Mouse (Mus musculus) forebrain, embryonic 11.5 days (tissue): ENCODE measurements at regions not wholly inside any gene's neighbourhood (a gene's known extent, or its start where the extent isn't known, plus 50 kb on each side); places are given as distances from the start of the nearest gene placed in this dataset.

Experiments used
- ATAC-seq: fragments of 200-750 bp; cut with Nextera tagmentation; replicated peaks from 2 replicates; pipeline ENCODE4 v1.8.0; 2017; ENCODE audit warnings: moderate TSS enrichment; ENCODE audit not compliant: low FRiP score
- DNase-seq: peaks from one replicate; pipeline ENCODE4 v3.0.0-alpha.2; 2017; ENCODE audit warnings: low spot score
- H3K27ac ChIP-seq: fragments of 300-500 bp; sonication (generic); 2 replicates; pipeline ENCODE4 v1.5.1; 2014; ENCODE audit warnings: low read depth, low read length
- H3K27me3 ChIP-seq: fragments of 300-500 bp; sonication (generic); 2 replicates; pipeline ENCODE4 v1.6.1; 2014; ENCODE audit warnings: mild to moderate bottlenecking, low read length, mixed read lengths; ENCODE audit not compliant: control insufficient read depth, insufficient read depth
- H3K36me3 ChIP-seq: fragments of 300-500 bp; sonication (generic); 2 replicates; pipeline ENCODE4 v1.6.1; 2014; ENCODE audit warnings: mild to moderate bottlenecking, low read length, moderate library complexity, mixed read lengths; ENCODE audit not compliant: control insufficient read depth, insufficient read depth
- H3K4me1 ChIP-seq: fragments of 300-500 bp; sonication (generic); replicated peaks from 2 replicates; pipeline ENCODE4 v1.6.1; 2014; ENCODE audit warnings: low read length, mixed read lengths; ENCODE audit not compliant: control insufficient read depth, insufficient read depth
- H3K4me2 ChIP-seq: fragments of 300-500 bp; sonication (generic); 2 replicates; pipeline ENCODE4 v1.6.1; 2014; ENCODE audit warnings: low read depth, mild to moderate bottlenecking, low read length, moderate library complexity, mixed read lengths; ENCODE audit not compliant: severe bottlenecking
- H3K4me3 ChIP-seq: fragments of 300-500 bp; sonication (generic); 2 replicates; pipeline ENCODE4 v1.5.1; 2014; ENCODE audit warnings: low read depth, low read length
- H3K9ac ChIP-seq: fragments of 300-500 bp; sonication (generic); 2 replicates; pipeline ENCODE4 v1.6.1; 2014; ENCODE audit warnings: low read length
- H3K9me3 ChIP-seq: fragments of 300-500 bp; sonication (generic); 2 replicates; pipeline ENCODE4 v1.6.1; 2016; ENCODE audit warnings: low read length, mixed read lengths; ENCODE audit not compliant: control insufficient read depth
- WGBS: fragments of 180-500 bp; shearing (Covaris S2); extraction: QIAGEN DNeasy Blood & Tissue Kit; methylation state at CpG from one replicate; pipeline ENCODE4 v1.1.7; 2014; 5-methylcytosine and 5-hydroxymethylcytosine counted together

DNA sequence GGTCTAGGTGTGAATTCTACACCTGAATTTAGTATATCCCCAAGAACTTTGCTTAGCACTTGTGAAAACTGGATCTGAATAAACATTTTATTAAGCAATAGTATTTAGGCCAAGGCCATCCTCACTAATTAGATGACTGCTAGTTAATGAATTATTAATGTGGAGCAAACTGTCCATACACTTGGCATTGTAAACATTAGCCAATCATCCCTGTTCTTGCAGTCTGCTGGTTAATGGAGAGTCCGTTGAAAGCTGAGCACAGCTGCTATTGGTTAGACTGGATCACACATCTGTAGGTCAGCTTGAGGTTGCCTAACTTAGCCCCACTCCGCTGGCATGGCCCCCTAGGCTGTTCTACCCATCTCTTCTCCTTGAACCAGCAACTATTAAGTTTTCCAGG, 826.2 kb upstream of the 4930452B06Rik start:
- 72% methylated on average over 2 of the region's 2 CpGs for WGBS
- H3K36me3 ChIP-seq: no peaks in the 10 kb centered on the region
- no peak for ATAC-seq

GRCm38 (mm10) chr14:9488585-9488984, 822.5 kb upstream of the 4930452B06Rik start:
- no peak overlapping the region for H3K9ac ChIP-seq
- DNase-seq: no peak
- no peaks in the 10 kb centered on the region for H3K27me3 ChIP-seq
- H3K4me1 ChIP-seq: no peaks in the 10 kb centered on the region
- no peaks in the 10 kb centered on the region for H3K36me3 ChIP-seq
- H3K27ac ChIP-seq: no peak overlapping the region
- WGBS: 74% methylated on average over 1 of the region's 1 CpGs
- ATAC-seq: no peak
- H3K4me2 ChIP-seq: no peak overlapping the region
- H3K4me3 ChIP-seq: no peak overlapping the region
- no peaks in the 10 kb centered on the region for H3K9me3 ChIP-seq

More for the DNA sequence above, 826.2 kb upstream of the 4930452B06Rik start:
- H3K4me2 ChIP-seq: no peak overlapping the region
- H3K27ac ChIP-seq: no peak overlapping the region
- no peaks in the 10 kb centered on the region for H3K9me3 ChIP-seq
- H3K4me3 ChIP-seq: no peak overlapping the region
- H3K4me1 ChIP-seq: no peaks in the 10 kb centered on the region
- no peak overlapping the region for H3K9ac ChIP-seq
- no peak for DNase-seq
- H3K27me3 ChIP-seq: no peaks in the 10 kb centered on the region

DNA sequence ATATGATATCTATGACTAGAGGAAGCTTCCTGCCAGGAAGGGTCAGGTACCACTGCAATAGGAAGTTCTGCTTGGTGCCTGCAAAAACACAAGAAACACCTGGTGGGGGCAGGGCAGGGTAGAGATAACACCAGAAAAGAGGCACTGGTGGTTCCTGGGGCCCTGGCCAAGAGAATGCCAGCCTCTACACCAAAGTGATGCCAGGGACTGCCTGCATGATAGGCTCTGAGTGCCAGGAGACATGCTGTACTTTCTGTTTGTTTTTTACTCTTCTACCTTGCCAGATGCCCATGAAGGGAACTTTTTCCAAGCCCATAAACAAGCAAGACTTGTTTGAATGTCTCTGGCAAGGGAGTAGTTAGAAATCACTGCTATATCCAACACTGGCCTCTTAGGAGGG, 812.9 kb upstream of the 4930452B06Rik start:
- Histone ChIP-seq H3K4me1 (no peaks in the 10 kb centered on the region), H3K4me3 (no peak overlapping the region), H3K9me3 (no peaks in the 10 kb centered on the region), H3K36me3 (no peaks in the 10 kb centered on the region), H3K4me2 (no peak overlapping the region), H3K27me3 (no peaks in the 10 kb centered on the region), H3K9ac (no peak overlapping the region), H3K27ac (no peak overlapping the region)
- ATAC-seq: no peak
- no peak for DNase-seq

DNA sequence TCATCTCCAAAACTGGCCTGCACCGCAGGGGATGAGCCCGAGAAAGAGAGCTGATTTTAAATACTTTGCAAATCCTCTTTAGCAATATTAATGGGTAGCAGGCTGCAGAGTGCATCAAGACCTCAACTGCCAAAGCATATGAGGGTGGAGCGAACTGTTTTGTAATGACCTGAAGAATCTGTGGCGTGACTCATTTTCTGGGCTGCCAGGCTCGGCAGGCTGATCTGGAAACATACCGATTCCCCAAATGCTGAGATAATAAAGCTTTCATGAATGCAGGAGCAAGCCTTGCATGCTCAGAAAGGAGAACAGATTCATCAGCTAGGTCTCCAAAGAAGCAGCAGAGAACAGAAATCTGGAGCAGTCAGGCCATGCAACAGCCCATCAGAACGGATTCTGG, 809.1 kb upstream of the 4930452B06Rik start:
- Histone ChIP-seq H3K4me1 (no peaks in the 10 kb centered on the region), H3K4me3 (no peak overlapping the region), H3K36me3 (no peaks in the 10 kb centered on the region), H3K4me2 (no peak overlapping the region), H3K27ac (no peak overlapping the region), H3K9ac (no peak overlapping the region), H3K27me3 (no peaks in the 10 kb centered on the region), H3K9me3 (no peaks in the 10 kb centered on the region)
- WGBS: 71% methylated on average over 7 of the region's 7 CpGs
- ATAC-seq (no peak), DNase-seq (no peak)

- no peaks in the 10 kb centered on the region for H3K4me1 ChIP-seq
- H3K27ac ChIP-seq: no peak overlapping the region
Measured at GRCm38 (mm10) chr14:9469686-9470085, 803.6 kb upstream of the 4930452B06Rik start.

DNA sequence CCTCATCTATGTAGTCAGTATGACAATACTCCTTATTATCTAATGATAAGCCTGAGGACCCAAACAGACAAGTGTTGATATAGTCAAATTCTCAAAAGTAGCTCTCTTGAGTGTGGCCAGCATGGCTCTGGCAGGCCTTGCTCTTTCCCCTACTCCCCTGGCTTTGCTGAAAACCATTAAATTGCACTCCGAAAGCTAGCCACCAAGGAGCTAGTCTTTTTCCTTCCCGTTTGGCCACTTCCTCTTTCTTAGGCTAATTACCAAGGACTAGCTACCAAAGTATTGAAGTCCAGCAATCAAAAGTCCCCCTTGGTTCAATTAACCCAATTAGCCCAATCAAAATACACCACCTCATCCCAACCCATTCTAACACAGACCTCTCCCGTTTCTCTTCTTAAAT, 802.6 kb upstream of the 4930452B06Rik start:
- no peak overlapping the region for H3K9ac ChIP-seq
- no peak overlapping the region for H3K4me3 ChIP-seq
- 61% methylated on average over 3 of the region's 3 CpGs for WGBS
- no peak overlapping the region for H3K27ac ChIP-seq
- no peaks in the 10 kb centered on the region for H3K27me3 ChIP-seq
- H3K36me3 ChIP-seq: no peaks in the 10 kb centered on the region
- DNase-seq (no peak), ATAC-seq (no peak)
- H3K4me1 ChIP-seq: no peaks in the 10 kb centered on the region
- H3K4me2 ChIP-seq: no peak overlapping the region
- no peaks in the 10 kb centered on the region for H3K9me3 ChIP-seq

More at GRCm38 (mm10) chr14:9469686-9470085, 803.6 kb upstream of the 4930452B06Rik start:
- H3K4me2 ChIP-seq: no peak overlapping the region
- no peaks in the 10 kb centered on the region for H3K9me3 ChIP-seq
- DNase-seq (no peak), ATAC-seq (no peak)
- no peaks in the 10 kb centered on the region for H3K27me3 ChIP-seq
- no peak overlapping the region for H3K9ac ChIP-seq
- no peak overlapping the region for H3K4me3 ChIP-seq
- H3K36me3 ChIP-seq: no peaks in the 10 kb centered on the region

DNA sequence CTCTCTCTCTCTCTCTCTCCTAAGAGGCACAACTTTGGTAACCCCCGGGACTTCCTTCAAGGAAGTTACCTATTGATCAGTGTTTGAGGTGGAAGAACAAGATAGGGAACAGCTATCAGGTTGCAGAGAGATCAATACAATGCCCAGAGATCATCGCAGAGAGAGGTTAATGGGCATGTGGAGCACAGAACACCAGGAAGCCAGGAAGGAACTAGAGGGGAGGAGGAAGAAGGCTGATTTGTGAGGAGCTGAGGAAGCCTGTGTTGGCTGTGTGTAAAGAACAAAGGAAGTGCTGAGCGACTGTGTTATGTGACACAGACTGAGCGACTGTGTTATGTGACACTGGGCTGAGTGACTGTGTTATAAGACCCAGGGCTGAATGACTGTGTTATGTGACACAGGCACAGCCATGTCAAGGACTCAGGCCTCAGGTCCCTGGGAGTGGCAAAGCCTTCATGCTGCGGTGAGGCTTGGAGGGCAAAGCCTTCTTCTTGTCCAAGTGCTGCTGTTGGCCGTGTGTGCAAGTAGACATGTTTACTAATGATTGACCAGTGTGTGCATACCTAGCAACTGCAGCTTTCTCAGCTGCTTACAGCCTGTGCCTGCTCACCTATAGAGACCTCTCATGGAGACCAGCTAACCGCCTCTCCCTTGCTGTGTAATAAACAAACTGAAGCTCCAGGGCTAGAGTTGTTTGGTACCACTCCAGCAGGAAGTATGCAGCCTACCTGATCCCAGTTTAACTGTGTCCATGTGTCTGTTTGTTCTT, 801.8 kb upstream of the 4930452B06Rik start:
- no peak overlapping the region for H3K9ac ChIP-seq
- no peak overlapping the region for H3K4me3 ChIP-seq
- 67% methylated on average over 7 of the region's 7 CpGs for WGBS
- H3K9me3 ChIP-seq: no peaks in the 10 kb centered on the region
- H3K36me3 ChIP-seq: no peaks in the 10 kb centered on the region
- no peak overlapping the region for H3K4me2 ChIP-seq
- no peaks in the 10 kb centered on the region for H3K27me3 ChIP-seq
- H3K27ac ChIP-seq: no peak overlapping the region
- DNase-seq (no peak), ATAC-seq (no peak)
- no peaks in the 10 kb centered on the region for H3K4me1 ChIP-seq

- 92% methylated on average over 3 of the region's 3 CpGs for WGBS
- Histone ChIP-seq H3K9me3 (no peaks in the 10 kb centered on the region), H3K27me3 (no peaks in the 10 kb centered on the region), H3K4me1 (no peaks in the 10 kb centered on the region), H3K36me3 (no peaks in the 10 kb centered on the region), H3K27ac (no peak overlapping the region), H3K9ac (no peak overlapping the region), H3K4me3 (no peak overlapping the region), H3K4me2 (no peak overlapping the region)
- ATAC-seq: no peak
- DNase-seq: no peak
Measured at GRCm38 (mm10) chr14:9460006-9460405, 794.0 kb upstream of the 4930452B06Rik start.

DNA sequence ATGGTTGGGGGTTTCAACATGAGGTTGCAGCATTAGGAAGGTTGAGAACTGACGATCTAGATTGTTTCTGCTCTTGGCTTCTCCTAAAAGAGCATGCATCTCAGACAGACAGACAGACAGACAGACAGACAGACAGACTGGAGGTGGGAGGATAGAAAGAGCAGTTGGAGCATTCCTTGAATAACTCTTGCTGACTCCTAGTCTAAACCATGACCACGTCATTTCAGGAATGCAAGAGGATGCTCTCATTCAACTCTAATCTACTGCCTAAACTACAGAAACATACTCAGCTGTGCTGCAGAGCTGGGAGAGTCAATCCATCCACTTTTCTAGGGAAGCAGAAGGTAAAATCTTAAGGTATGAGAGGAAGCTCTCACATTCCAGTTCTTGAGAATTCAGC, 792.8 kb upstream of the 4930452B06Rik start:
- H3K4me1 ChIP-seq: no peaks in the 10 kb centered on the region
- H3K27ac ChIP-seq: no peak overlapping the region
- H3K27me3 ChIP-seq: no peaks in the 10 kb centered on the region
- no peak overlapping the region for H3K9ac ChIP-seq
- H3K9me3 ChIP-seq: no peaks in the 10 kb centered on the region
- WGBS: 72% methylated on average over 2 of the region's 2 CpGs
- no peak overlapping the region for H3K4me2 ChIP-seq
- DNase-seq (no peak), ATAC-seq (no peak)
- H3K36me3 ChIP-seq: no peaks in the 10 kb centered on the region
- H3K4me3 ChIP-seq: no peak overlapping the region
